Mouse (Mus musculus) thymus, postnatal 25 days (tissue): Measurements from ENCODE around the gene Krt82.
A peak's percentile ranks its signal among the peaks of the same experiment; 100 is the strongest.
"Not testable (repeated sequence)": the region's sequence is repeated elsewhere in the genome, so short reads cannot be mapped to it uniquely, and the experiment has no call there.

Experiments used
- DNase-seq: peaks from one replicate; pipeline ENCODE4 v3.0.0; 2022

The Krt82 gene

GRCm38 (mm10) chr15:101550567-101550966 is at the start of gene Krt82:
Gene Krt82, minus strand, starts transcription at chr15:101550667.
- no peak for DNase-seq

GRCm38 (mm10) chr15:101599123-101599522 is 48.7 kb upstream of the Krt82 start:
- DNase-seq, result no peak

GRCm38 (mm10) chr15:101588216-101588615 is 37.7 kb upstream of the Krt82 start:
- no peak for DNase-seq

- DNase-seq, result no peak
Measured at GRCm38 (mm10) chr15:101584456-101584855, 34.0 kb upstream of the Krt82 start.

- DNase-seq, result no peak
Measured at GRCm38 (mm10) chr15:101583211-101583965, 32.9 kb upstream of the Krt82 start.

GRCm38 (mm10) chr15:101581701-101582100 is 31.2 kb upstream of the Krt82 start:
- no peak for DNase-seq

GRCm38 (mm10) chr15:101575506-101575905 is 25.0 kb upstream of the Krt82 start:
- no peak for DNase-seq

- DNase-seq, result no peak
Measured at GRCm38 (mm10) chr15:101573796-101574345, 23.4 kb upstream of the Krt82 start, which contains the start of gene Krt75. Gene Krt75, minus strand, starts transcription at chr15:101573904.

GRCm38 (mm10) chr15:101567780-101568179 is 17.3 kb upstream of the Krt82 start:
- DNase-seq, result peak; percentile 9

GRCm38 (mm10) chr15:101562850-101563249 is 12.4 kb upstream of the Krt82 start, which contains the start of gene Krt90:
Gene Krt90, minus strand, starts transcription at chr15:101562950.
- DNase-seq, result no peak

GRCm38 (mm10) chr15:101558034-101558646 is 7.7 kb upstream of the Krt82 start:
- DNase-seq, result no peak

- DNase-seq, result peak; percentile 62
Measured at GRCm38 (mm10) chr15:101553169-101553568, 2.7 kb upstream of the Krt82 start.

GRCm38 (mm10) chr15:101552188-101552587 is 1.7 kb upstream of the Krt82 start:
- DNase-seq, result no peak

GRCm38 (mm10) chr15:101544478-101544877 is 6.0 kb downstream of the Krt82 start:
- no peak for DNase-seq

GRCm38 (mm10) chr15:101542543-101542942 is 7.9 kb downstream of the Krt82 start:
- no peak for DNase-seq

- no peak for DNase-seq
Measured at GRCm38 (mm10) chr15:101538580-101538900, 11.9 kb downstream of the Krt82 start.

- DNase-seq, result no peak
Measured at GRCm38 (mm10) chr15:101537864-101538579, 12.4 kb downstream of the Krt82 start.

- no peak for DNase-seq
Measured at GRCm38 (mm10) chr15:101536054-101536850, 14.2 kb downstream of the Krt82 start.

- no peak for DNase-seq
Measured at GRCm38 (mm10) chr15:101532720-101533119, 17.7 kb downstream of the Krt82 start, which contains the start of gene Krt84. Gene Krt84, minus strand, starts transcription at chr15:101532820.

- no peak for DNase-seq
Measured at GRCm38 (mm10) chr15:101522556-101523232, 27.8 kb downstream of the Krt82 start.

GRCm38 (mm10) chr15:101519792-101520191 is 30.7 kb downstream of the Krt82 start:
- DNase-seq, result peak; percentile 39

- not testable (repeated sequence) for DNase-seq
Measured at GRCm38 (mm10) chr15:101517161-101517560, 33.3 kb downstream of the Krt82 start, which contains the start of gene Gm49425. Gene Gm49425, minus strand, starts transcription at chr15:101517261.
